Mouse (Mus musculus): ENCODE results near the gene Gm10037.
A peak's percentile ranks its signal among the peaks of the same experiment; 100 is the strongest.
"Not testable (repeated sequence)": the region's sequence is repeated elsewhere in the genome, so short reads cannot be mapped to it uniquely, and the experiment has no call there.

Gene Gm10037

DNA sequence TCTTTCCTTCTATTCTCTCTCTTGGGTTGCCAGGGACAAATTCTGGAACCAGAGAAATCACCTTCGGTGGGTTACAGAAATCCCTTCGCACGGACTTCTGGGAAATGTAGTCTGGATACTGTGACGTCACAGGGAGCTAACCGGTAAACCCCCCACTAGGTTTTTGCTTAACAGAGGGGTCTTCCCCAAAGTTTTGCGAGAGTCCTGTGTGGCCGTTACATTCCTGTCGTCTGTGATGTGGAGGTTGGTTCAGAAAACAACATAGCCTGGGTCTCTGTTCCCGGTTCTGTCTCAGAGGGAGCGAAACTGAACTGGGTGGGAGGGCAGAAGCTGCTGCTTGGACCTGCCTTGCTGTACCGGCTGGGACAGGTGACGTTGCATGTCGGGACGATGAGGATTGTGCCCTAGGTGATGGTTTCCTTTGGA lies at the start of gene Gm10037:
Gene Gm10037, plus strand, starts transcription at position 196 of the 426 bp plus-strand sequence.
- peak; percentile 58 for DNase-seq (ENCODE audit: low read depth, low spot score)

DNA sequence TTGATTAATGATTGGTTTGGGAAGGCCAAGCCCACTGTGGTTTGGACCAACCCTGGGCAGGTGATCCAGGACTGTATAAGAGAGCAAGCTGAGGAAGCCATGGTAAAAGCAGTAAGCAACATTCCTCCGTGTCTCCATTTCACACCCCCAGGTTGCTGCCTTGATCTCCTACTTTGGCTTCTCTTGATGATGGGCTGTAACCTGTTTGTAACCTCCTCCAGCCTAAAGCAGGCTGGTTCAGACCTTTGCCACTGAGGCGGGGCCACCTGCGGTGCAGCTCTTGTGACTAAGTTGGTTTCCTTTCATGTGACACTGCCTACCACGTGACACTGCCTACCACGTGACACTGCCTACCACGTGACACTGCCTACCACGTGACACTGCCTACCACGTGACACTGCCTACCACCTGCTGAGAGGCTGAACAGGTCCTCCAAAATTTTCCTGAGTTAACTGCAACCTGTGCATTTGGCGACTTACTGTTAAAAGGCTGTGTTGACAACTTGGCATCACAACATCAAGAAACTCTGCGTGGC lies 38.9 kb upstream of the Gm10037 start:
- no peak for DNase-seq (ENCODE audit: low read depth, low spot score)

DNA sequence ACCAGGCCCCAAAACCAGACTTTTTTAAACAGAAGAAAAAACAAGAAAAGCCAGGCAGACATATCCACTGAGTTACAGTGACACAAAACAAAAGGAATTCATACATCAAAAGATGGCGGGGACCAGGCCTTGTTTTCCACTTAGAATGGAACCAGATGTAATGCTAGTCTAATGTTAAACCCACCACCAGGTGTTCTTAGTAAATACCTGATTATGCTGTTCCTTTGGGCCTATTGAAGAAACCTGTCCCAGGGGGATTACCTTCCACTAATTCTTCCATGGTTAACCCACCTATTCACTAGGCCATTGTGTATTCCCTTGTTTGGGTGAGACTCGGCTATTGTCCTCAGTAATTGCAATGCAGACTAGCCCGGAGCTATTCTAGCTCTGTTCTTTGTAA lies 32.3 kb upstream of the Gm10037 start:
- no peak for DNase-seq (ENCODE audit: low read depth, low spot score)

DNA sequence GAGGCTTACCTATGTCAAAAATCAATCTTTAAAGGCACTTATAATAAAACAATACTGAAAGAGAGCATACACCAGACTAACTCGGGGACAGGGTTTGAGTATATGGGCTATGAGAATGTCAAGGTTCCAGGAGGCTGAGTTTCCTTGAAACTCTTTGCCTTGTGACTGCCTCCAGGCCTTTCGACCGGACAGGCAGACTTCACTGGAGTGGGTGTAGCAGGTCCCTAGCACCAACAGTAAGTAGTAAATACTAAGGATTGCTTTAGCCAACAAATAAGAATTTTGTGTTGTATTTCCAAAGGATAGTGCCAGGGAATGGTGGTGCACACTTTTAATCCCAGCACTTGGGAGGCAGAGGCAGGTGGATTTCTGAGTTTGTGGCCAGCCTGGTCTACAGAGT lies 31.8 kb upstream of the Gm10037 start:
- not testable (repeated sequence) for DNase-seq (ENCODE audit: low read depth, low spot score)

GRCm38 (mm10) chr13:67811651-67812210 lies 19.2 kb upstream of the Gm10037 start:
- no peak for DNase-seq (ENCODE audit: low read depth, low spot score)

- no peak for DNase-seq (ENCODE audit: low read depth, low spot score)
Measured at GRCm38 (mm10) chr13:67812961-67813709, 17.8 kb upstream of the Gm10037 start.

DNA sequence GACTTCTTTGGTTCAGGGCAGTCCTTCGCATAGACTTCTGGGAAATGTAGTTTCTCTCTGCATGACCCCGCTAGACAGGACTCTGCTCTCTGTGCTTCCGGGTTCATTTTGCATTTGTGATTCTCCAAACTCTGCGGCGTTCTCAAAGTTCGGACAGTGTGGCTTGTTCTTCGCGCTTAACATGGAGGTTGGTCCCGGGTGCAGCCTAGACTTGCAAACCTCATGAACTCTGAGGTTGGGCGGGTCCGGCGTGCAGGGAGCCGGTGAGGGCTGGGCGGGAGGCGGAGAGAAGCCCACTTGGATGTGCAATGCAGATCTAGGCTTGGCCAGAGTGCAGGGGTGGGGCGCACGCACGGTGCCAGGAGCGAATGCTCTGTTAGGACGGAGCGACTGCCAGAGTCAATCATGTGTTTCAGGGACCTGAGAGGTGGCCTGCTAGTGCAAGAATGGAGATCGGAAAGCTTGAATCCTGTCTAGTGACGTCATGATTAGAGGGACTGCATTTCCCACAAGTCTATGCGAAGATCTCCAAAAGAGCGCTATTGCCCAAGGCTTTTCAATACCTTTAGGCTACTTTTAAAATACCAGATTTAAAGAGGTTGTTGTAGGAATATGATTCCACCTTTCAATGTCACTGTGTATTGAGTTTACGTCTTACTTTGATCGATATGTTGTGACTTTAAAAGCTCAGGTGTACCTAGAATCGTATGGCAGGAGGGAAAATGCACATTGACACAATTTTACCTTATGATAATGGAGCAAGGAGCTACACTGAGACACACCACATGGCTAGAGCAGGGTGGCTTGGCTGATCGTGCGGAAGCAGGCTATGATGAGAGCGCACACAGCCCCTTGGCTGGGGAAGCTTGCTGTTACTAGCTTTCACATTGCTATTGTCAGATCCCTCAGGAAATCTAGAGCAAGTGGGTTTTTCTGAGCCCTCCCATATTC lies 16.9 kb upstream of the Gm10037 start, which contains the start of gene Zfp273:
Gene Zfp273, plus strand, starts transcription at position 31 of the 951 bp plus-strand sequence.
- peak; percentile 85 for DNase-seq (ENCODE audit: low read depth, low spot score)

GRCm38 (mm10) chr13:67818636-67819035 lies 12.3 kb upstream of the Gm10037 start:
- no peak for DNase-seq (ENCODE audit: low read depth, low spot score)

- not testable (repeated sequence) for DNase-seq (ENCODE audit: low read depth, low spot score)
Measured at GRCm38 (mm10) chr13:67833137-67833536, 2.2 kb downstream of the Gm10037 start.

GRCm38 (mm10) chr13:67843775-67844118 lies 12.8 kb downstream of the Gm10037 start:
- DNase-seq (ENCODE audit: low read depth, low spot score), result peak; percentile 2

GRCm38 (mm10) chr13:67844119-67844852 lies 13.4 kb downstream of the Gm10037 start:
- DNase-seq (ENCODE audit: low read depth, low spot score), result peak; percentile 68

DNA sequence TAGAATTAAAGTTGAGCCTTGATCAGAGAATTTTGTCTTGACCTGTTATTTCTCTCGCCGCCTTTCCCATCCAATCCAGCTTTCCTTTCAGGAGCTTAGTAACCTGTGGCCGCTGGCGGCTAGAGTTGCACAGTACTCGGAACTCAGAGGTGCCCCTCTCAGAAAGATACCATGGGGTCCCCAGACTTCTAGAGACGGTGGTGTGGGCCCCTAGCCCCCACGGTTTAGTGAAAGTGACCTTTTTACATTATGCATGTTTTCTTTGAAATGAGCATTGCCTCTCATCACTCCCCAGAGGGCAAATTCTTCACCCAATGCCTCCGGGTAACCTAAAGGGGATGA lies 13.9 kb downstream of the Gm10037 start:
- no peak for DNase-seq (ENCODE audit: low read depth, low spot score)

- DNase-seq (ENCODE audit: low read depth, low spot score), result no peak
Measured at GRCm38 (mm10) chr13:67850361-67850760, 19.5 kb downstream of the Gm10037 start.

GRCm38 (mm10) chr13:67853130-67853529 lies 22.2 kb downstream of the Gm10037 start:
- DNase-seq (ENCODE audit: low read depth, low spot score), result no peak

DNA sequence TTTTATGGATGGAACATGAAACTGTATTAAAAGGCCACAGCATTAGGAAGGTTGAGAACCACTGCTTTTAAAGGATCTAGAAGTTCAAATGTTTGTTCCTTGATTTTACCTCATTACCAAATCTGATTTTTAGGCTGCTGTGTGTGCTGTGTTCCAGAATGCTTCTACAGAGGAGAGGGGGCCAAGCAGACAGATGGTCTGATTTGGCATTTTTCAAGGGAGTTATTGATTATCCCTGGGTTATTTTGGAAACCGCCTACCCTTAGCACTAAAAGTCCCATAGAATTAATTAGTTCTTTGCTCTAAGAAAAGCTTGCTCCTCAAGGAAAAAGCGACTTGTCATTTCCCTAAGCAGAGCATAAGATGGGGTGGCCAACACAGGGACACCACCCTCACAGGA lies 23.1 kb downstream of the Gm10037 start:
- DNase-seq (ENCODE audit: low read depth, low spot score), result no peak

DNA sequence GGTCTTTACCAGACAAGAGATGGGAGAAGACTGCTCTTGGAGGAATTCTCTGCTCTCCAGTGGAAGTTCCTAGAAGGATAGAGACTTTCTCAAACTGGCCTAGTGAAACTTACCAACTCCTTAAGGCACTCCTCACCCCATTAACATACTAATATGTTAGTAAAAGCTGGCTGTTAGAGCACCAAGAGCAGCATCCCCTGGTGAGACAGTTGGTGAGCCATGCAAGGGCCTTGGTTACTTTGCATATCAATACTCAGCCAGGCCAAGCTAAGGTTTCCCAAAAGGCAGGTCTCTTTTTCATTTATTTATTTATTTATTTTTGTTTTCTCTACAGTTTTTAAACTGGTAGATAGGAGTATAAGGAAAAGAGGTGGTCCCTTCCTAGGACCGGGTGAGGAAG lies 26.4 kb downstream of the Gm10037 start:
- no peak for DNase-seq (ENCODE audit: low read depth, low spot score)

- no peak for DNase-seq (ENCODE audit: low read depth, low spot score)
Measured at GRCm38 (mm10) chr13:67862508-67862907, 31.6 kb downstream of the Gm10037 start.

GRCm38 (mm10) chr13:67863026-67863425 lies 32.1 kb downstream of the Gm10037 start, which contains the start of gene BC048507:
BC048507 (plus strand) TSS chr13:67863326.
- no peak for DNase-seq (ENCODE audit: low read depth, low spot score)

- DNase-seq (ENCODE audit: low read depth, low spot score), result no peak
Measured at GRCm38 (mm10) chr13:67864764-67865350, 34.0 kb downstream of the Gm10037 start.

DNA sequence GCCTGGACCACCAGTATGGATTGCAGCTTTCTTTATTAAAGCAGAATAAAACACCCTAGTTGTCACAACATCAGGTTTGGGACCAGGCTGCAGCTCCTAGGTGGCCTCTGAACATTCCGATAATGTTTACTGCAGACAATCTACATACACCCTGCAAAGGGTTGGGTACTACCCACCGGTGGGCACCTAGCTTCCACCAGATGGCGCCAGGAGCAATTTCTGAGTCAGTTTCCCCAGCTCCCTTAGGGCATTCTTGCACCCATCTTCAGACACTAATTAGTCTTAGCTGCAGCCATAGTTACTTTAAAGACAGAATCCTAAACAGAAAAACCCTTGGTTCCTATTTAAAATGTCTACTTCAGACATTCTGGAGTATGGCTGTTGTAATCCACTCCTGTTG lies 37.0 kb downstream of the Gm10037 start:
- DNase-seq (ENCODE audit: low read depth, low spot score), result no peak
